Mouse (Mus musculus) G1E (cell line): ENCODE results near the gene Tcf15.

Experiments
- CTCF ChIP-seq: IDR thresholded peaks from 2 replicates; pipeline ENCODE4 v1.5.1; 2012; ENCODE audit warnings: low read depth, low read length, inconsistent platforms, mixed read lengths
- GATA1 ChIP-seq: IDR thresholded peaks from 2 replicates; pipeline ENCODE4 v1.6.1; 2012; ENCODE audit warnings: borderline replicate concordance, low read length, inconsistent platforms, mixed read lengths
- GATA2 ChIP-seq: IDR thresholded peaks from 2 replicates; pipeline ENCODE4 v1.6.1; 2012; ENCODE audit warnings: low read depth, low read length, inconsistent platforms, borderline replicate concordance
- TAL1 ChIP-seq: conservative IDR thresholded peaks from 2 replicates; pipeline ENCODE4 v1.6.1; 2012; ENCODE audit warnings: low read depth, low read length, inconsistent platforms, mixed read lengths

- TF ChIP-seq CTCF (no peak), GATA2 (no peak), TAL1 (no peak), GATA1 (no peak)
Observed at GRCm38 (mm10) chr2:152180323-152180722, 37.0 kb downstream of the Tcf15 start.
